Mouse (Mus musculus): ENCODE measurements around the gene Dxo. TPM values are rescaled to one million over a fixed set of nuclear protein-coding genes. Genes with fewer than 3 reads are reported as not detected.

The Dxo gene
- polyA plus RNA-seq, 2 experiments = 52.6 to 87.6 TPM

GRCm38 (mm10) chr17:34847615-34848014 is 10.8 kb downstream of the Dxo start:
- DNase-seq (ENCODE audit: low spot score) = no peak
- ATAC-seq (ENCODE audit: low FRiP score, low read depth) = no peak
- Histone ChIP-seq H3K36me3 (ENCODE audit: control insufficient read depth, insufficient read depth, low read length) (peaks cover 58% of the 10 kb centered on the region), H3K4me3 (replicated peaks; ENCODE audit: low read length) (no peak overlapping the region), H3K4me1 (ENCODE audit: control insufficient read depth, insufficient read depth, low read length) (peaks cover 12% of the 10 kb centered on the region), H3K9ac (ENCODE audit: low read depth, low read length, severe bottlenecking) (no peak overlapping the region), H3K27me3 (ENCODE audit: control insufficient read depth, insufficient read depth, low read length) (no peaks in the 10 kb centered on the region), H3K27ac (replicated peaks; ENCODE audit: low read depth, low read length) (no peak overlapping the region), H3K4me2 (replicated peaks; ENCODE audit: low read depth, low read length, severe bottlenecking) (no peak overlapping the region), H3K9me3 (ENCODE audit: control insufficient read depth, low read length) (no peaks in the 10 kb centered on the region)
- WGBS = 86% methylated on average over 7 of the region's 7 CpGs
- no peak for TF ChIP-seq POLR2A (IDR thresholded peaks at IDR 0.05; ENCODE audit: borderline replicate concordance, extremely low read depth, insufficient read depth, insufficient read length)

- DNase-seq (ENCODE audit: low spot score) (peak; percentile 98), ATAC-seq (ENCODE audit: low FRiP score, low read depth) (peak; percentile 97)
- no peaks in the 10 kb centered on the region for H3K9me3 ChIP-seq (ENCODE audit: control insufficient read depth, low read length)
- peak within 1 kb of the TSS; percentile 78 for H3K9ac ChIP-seq (ENCODE audit: low read depth, low read length, severe bottlenecking)
- H3K4me2 ChIP-seq (replicated peaks; ENCODE audit: low read depth, low read length, severe bottlenecking) = peak within 1 kb of the TSS; percentile 89
- H3K27me3 ChIP-seq (ENCODE audit: control insufficient read depth, insufficient read depth, low read length) = no peaks in the 10 kb centered on the region
- 4% methylated on average over 59 of the region's 65 CpGs for WGBS
- H3K4me3 ChIP-seq (replicated peaks; ENCODE audit: low read length) = peak within 1 kb of the TSS; percentile 91
- H3K4me1 ChIP-seq (ENCODE audit: control insufficient read depth, insufficient read depth, low read length) = peaks cover 12% of the 10 kb centered on the region
- H3K36me3 ChIP-seq (ENCODE audit: control insufficient read depth, insufficient read depth, low read length) = peaks cover 57% of the 10 kb centered on the region
- peak within 1 kb of the TSS; percentile 58; the same call in 1 of the 2 replicates for H3K27ac ChIP-seq (replicated peaks; ENCODE audit: low read depth, low read length)
- TF ChIP-seq POLR2A (IDR thresholded peaks at IDR 0.05; ENCODE audit: borderline replicate concordance, extremely low read depth, insufficient read depth, insufficient read length) = peak; percentile 66; the same call in 1 of the 2 replicates
These were observed 13.1 kb downstream of the Dxo start, which contains the start of the genes Skiv2l and Nelfe for GRCm38 (mm10) chr17:34849722-34850516. Gene Skiv2l (minus strand): TSS chr17:34850210. Gene Nelfe (plus strand): TSS chr17:34850391.

- peak overlapping the region; percentile 78 for H3K9ac ChIP-seq (ENCODE audit: low read depth, low read length, severe bottlenecking)
- 0 out of 2 replicates have a peak overlapping the region, but pooled peaks have one; percentile 33 for H3K27ac ChIP-seq (replicated peaks; ENCODE audit: low read depth, low read length)
- peaks cover 56% of the 10 kb centered on the region for H3K36me3 ChIP-seq (ENCODE audit: control insufficient read depth, insufficient read depth, low read length)
These were observed 13.8 kb downstream of the Dxo start for GRCm38 (mm10) chr17:34850517-34851125.

DNA sequence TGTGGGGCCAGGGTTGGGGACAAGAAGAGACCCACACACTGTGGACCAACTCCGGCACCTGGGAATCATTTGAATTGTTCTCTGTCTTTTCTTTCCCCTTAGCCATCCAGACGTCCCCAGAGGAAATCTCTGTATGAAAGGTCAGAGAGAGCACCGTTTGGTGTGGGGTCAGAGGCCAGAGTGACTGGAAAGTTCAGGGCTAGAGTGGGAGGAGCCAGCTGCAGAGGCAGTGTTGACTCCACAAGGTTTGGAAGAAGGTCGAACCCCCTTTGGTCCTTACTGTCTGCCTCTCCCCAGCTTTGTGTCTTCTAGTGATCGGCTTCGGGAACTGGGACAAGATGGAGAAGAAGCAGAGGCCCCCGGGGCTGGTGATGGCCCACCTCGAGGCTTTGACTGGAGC is 16.7 kb downstream of the Dxo start:
- TF ChIP-seq POLR2A (IDR thresholded peaks at IDR 0.05; ENCODE audit: borderline replicate concordance, extremely low read depth, insufficient read depth, insufficient read length) = no peak
- H3K27ac ChIP-seq (replicated peaks; ENCODE audit: low read depth, low read length) = no peak overlapping the region
- 73% methylated on average over 8 of the region's 8 CpGs for WGBS
- ATAC-seq (ENCODE audit: low FRiP score, low read depth) (no peak), DNase-seq (ENCODE audit: low spot score) (no peak)
- H3K4me1 ChIP-seq (ENCODE audit: control insufficient read depth, insufficient read depth, low read length) = peaks cover 12% of the 10 kb centered on the region
- peaks cover 46% of the 10 kb centered on the region for H3K36me3 ChIP-seq (ENCODE audit: control insufficient read depth, insufficient read depth, low read length)
- no peaks in the 10 kb centered on the region for H3K9me3 ChIP-seq (ENCODE audit: control insufficient read depth, low read length)
- H3K9ac ChIP-seq (ENCODE audit: low read depth, low read length, severe bottlenecking) = no peak overlapping the region
- H3K4me2 ChIP-seq (replicated peaks; ENCODE audit: low read depth, low read length, severe bottlenecking) = no peak overlapping the region
- H3K4me3 ChIP-seq (replicated peaks; ENCODE audit: low read length) = no peak overlapping the region
- H3K27me3 ChIP-seq (ENCODE audit: control insufficient read depth, insufficient read depth, low read length) = no peaks in the 10 kb centered on the region

More at GRCm38 (mm10) chr17:34850517-34851125, 13.8 kb downstream of the Dxo start:
- Histone ChIP-seq H3K4me3 (replicated peaks; ENCODE audit: low read length) (peak overlapping the region; percentile 91), H3K27me3 (ENCODE audit: control insufficient read depth, insufficient read depth, low read length) (no peaks in the 10 kb centered on the region), H3K4me1 (ENCODE audit: control insufficient read depth, insufficient read depth, low read length) (peaks cover 12% of the 10 kb centered on the region), H3K4me2 (replicated peaks; ENCODE audit: low read depth, low read length, severe bottlenecking) (peak overlapping the region; percentile 89), H3K9me3 (ENCODE audit: control insufficient read depth, low read length) (no peaks in the 10 kb centered on the region)
- no peak for DNase-seq (ENCODE audit: low spot score)
- no peak; the same call in 1 of the 2 replicates for ATAC-seq (ENCODE audit: low FRiP score, low read depth)
- no peak for TF ChIP-seq POLR2A (IDR thresholded peaks at IDR 0.05; ENCODE audit: borderline replicate concordance, extremely low read depth, insufficient read depth, insufficient read length)
- WGBS = 2% methylated on average over 25 of the region's 25 CpGs

GRCm38 (mm10) chr17:34854761-34855160 is 17.9 kb downstream of the Dxo start:
- H3K4me3 ChIP-seq (replicated peaks; ENCODE audit: low read length) = no peak overlapping the region
- H3K27me3 ChIP-seq (ENCODE audit: control insufficient read depth, insufficient read depth, low read length) = no peaks in the 10 kb centered on the region
- no peak for DNase-seq (ENCODE audit: low spot score)
- no peak overlapping the region for H3K27ac ChIP-seq (replicated peaks; ENCODE audit: low read depth, low read length)
- H3K9me3 ChIP-seq (ENCODE audit: control insufficient read depth, low read length) = no peaks in the 10 kb centered on the region
- H3K4me2 ChIP-seq (replicated peaks; ENCODE audit: low read depth, low read length, severe bottlenecking) = no peak overlapping the region
- ATAC-seq (ENCODE audit: low FRiP score, low read depth) = no peak
- TF ChIP-seq POLR2A (IDR thresholded peaks at IDR 0.05; ENCODE audit: borderline replicate concordance, extremely low read depth, insufficient read depth, insufficient read length) = no peak
- WGBS = 81% methylated on average over 3 of the region's 3 CpGs
- peaks cover 8% of the 10 kb centered on the region for H3K4me1 ChIP-seq (ENCODE audit: control insufficient read depth, insufficient read depth, low read length)
- no peak overlapping the region for H3K9ac ChIP-seq (ENCODE audit: low read depth, low read length, severe bottlenecking)
- H3K36me3 ChIP-seq (ENCODE audit: control insufficient read depth, insufficient read depth, low read length) = peaks cover 46% of the 10 kb centered on the region

Measured in limb, embryonic 14.5 days (tissue).